Mouse (Mus musculus) T-helper 17 cell (primary cell): ENCODE measurements around the gene Lrrc46.

Experiments used
- in situ Hi-C, 2 experiments: fragments of 300-600 bp; cut with MboI, MseI; formaldehyde crosslinking; loops; 1 replicate in 1 of 2; 2 replicates in 1 of 2; pipeline ENCODE4 v1.15.1; 2025; ENCODE audit warnings: high pct_unique_total_duplicates in 2 of 2

The Lrrc46 gene

GRCm38 (mm10) chr11:97041022-97041899 is at the start of gene Lrrc46, which contains the start of gene Mrpl10:
Gene Lrrc46 (minus strand): TSS chr11:97041407.
Gene Mrpl10 (plus strand): TSS chr11:97041560.
- in situ Hi-C loops, result no loop called here

DNA sequence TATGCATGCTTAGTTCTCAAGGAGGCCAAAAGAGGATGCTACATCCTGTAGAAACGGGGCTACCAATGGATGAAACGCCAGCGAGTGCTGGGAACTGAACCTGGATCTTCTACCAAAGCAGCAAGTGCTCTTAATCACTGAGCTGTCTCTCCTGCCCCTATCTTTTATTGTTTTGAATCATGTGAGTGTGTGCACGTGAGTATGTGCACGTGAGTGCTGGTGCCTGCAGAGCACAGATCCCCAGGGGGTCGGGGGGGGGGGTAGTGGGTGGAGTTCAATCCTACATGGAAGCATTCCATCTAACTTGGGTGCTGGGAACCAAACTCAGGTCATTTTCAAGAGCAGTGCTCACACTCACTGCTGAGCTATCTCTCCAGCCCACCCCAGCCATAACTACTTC is 45.2 kb upstream of the Lrrc46 start:
- in situ Hi-C loops, result no loop called here

- in situ Hi-C loops, result no loop called here
These were observed 43.8 kb upstream of the Lrrc46 start for GRCm38 (mm10) chr11:97084821-97085505.

DNA sequence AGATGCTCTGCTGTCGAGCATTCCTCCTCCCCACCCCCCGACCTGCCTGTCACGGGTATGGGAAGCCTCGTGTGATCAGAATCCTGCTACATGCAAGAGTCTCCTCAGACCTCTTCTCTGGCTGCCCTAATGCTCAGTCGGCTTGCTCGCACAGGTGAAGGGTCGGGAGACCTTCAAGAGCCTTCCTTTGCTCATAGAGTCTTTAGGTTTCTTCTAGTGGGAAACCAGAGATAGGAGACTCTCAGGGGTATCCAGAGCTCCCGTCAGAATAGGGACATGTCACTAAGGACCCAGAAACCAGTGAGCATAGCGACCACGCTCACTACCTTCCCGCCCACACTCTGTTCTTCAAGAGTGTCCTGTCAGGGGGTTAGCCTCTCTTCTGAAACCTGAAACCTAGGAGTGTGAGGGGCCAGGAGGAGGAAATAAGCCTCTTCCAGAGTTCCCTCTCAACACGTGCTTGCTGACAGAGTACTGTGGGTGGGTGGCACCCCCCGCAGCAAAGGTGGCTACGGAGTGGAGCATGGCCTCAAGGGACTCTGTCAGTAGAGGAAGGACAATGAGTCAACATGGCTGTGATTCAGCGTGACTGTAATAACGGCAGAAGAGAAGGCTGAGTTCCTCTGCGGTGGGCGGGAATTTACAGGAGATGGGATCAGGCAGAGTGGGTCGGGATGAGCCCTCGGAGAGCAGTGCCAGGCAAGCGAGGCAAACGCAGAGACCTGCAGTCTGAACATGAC is 42.4 kb upstream of the Lrrc46 start:
- in situ Hi-C loops, result no loop called here

- in situ Hi-C loops, result no loop called here
These were observed 41.8 kb upstream of the Lrrc46 start for GRCm38 (mm10) chr11:97082977-97083376.

DNA sequence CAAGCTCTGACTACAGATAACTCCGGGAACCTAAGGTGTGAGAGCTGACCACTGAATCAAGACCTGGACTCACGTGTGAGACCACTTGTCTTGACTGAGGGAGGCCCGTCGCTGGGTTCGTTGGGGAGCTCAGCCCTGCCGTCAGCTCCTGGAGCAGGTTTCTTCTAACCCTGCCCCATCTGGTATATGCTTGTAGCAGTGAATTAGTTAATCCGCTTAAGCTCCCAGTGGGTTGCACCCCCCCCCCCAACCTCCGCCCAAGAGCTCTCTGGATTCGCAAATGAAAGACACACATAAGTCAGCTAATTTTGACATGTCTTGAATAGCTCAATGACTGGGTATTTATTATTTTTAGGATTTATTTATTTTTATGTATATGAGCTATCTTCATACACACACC is 39.1 kb upstream of the Lrrc46 start:
- in situ Hi-C loops, result no loop called here

DNA sequence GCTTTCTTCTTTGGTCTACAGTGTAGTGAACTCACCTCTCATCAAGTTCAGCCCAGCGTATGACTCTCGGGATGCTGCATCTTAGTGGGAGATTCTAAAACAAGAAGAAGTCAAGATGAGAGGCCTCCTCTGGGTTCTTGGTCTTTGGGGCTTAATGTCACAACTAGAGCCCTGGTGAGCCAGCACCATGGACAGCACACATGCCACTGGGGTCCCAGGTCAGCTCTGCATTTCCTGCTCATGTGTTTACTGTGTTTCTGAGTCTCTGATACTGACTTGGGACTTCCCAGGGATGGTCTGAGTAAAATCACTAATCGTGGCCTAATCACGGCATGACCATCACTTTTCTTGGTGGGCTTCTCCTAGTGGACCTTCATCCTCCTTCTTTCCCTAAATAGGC is 37.5 kb upstream of the Lrrc46 start:
- in situ Hi-C loops, result no loop called here

GRCm38 (mm10) chr11:97074235-97074634 is 33.0 kb upstream of the Lrrc46 start:
- in situ Hi-C loops, result no loop called here

- in situ Hi-C loops, result no loop called here
These were observed 31.3 kb upstream of the Lrrc46 start for GRCm38 (mm10) chr11:97072533-97072932.

DNA sequence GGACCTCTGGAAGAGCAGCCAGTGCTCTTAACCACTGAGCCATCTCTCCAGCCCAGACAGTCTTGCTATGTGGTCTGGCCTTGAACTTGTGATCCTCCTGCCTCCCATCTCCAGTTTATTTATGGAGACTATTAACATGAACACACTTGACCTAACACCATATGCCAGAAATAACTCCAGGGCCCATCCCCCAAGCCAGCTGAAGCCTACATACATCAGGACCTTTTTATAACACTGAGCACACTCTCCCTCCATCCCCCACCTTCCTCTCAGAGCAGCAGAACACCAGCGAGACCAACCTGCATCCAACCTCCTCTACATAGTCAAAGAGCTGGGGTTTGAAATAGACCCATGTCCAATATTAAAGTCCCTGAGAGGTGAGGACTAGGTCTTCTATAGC is 29.9 kb upstream of the Lrrc46 start:
- in situ Hi-C loops, result no loop called here

- in situ Hi-C loops, result no loop called here
These were observed 28.6 kb upstream of the Lrrc46 start for GRCm38 (mm10) chr11:97069770-97070169.

DNA sequence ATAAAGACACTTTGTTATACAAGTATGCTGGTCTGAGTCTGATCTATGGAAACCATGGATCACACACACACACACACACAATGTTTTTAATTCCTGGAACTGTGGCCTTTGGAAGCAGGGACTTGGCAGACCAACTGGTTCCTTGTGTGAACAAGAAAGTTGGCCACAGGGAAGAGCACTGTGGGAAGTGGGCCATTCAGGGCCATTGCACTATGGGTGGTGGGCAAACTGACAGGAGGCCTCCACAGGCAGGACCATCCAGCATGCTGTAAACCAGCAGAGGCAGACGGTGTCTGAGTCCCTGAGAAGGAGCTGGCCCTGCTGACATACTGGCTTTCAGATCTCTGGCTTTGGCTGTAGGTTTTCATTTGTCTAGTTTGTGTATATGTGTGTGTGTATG is 28.1 kb upstream of the Lrrc46 start:
- in situ Hi-C loops, result no loop called here

DNA sequence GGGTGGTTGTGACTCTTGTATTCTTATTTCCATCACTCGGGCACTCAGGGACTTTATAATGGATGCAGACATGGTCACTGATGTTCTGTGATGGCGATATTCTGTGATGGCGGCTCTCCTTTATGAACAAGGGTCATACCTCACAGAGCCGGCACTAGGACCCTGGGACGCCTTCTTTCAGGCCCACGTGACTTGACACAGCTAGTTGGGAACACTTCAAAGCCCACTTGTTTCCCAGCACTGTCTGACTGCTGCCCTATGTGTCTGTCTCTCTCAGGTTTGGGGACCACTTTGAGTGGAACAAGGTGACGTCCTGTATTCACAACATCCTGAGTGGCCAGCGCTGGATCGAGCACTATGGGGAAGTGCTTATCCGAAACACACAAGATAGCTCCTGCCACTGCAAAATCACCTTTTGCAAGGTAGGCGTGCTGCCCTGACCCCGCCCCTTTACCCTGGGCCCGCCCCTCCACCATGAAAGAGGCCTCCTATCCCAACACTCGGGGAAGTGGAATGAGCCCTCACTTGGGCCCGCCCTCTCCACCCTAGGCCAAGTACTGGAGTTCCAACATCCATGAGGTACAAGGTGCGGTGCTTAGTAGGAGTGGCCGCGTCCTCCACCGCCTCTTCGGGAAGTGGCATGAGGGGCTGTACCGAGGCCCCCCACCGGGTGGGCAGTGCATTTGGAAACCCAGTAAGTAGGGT is 25.6 kb upstream of the Lrrc46 start:
- in situ Hi-C loops, result no loop called here

GRCm38 (mm10) chr11:97065538-97066295 is 24.5 kb upstream of the Lrrc46 start:
- in situ Hi-C loops, result no loop called here

DNA sequence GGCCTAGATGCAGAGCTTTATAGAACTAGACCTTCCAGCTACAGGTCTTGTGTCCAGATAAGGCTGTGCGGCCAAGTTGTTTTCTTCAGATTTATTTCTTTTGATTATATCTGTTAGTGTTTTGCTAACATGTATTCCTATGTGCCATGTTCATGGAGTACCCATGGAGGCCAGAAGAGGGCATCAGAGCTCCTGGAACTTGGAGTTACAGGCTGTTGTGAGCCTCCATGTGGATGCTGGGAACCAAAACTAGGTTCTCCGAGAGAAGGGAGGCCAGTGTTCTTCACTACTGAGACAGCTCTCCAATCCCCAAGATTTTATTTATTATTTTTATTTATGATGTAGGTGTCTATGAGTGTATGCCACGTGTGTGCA is 22.7 kb upstream of the Lrrc46 start:
- in situ Hi-C loops, result no loop called here

DNA sequence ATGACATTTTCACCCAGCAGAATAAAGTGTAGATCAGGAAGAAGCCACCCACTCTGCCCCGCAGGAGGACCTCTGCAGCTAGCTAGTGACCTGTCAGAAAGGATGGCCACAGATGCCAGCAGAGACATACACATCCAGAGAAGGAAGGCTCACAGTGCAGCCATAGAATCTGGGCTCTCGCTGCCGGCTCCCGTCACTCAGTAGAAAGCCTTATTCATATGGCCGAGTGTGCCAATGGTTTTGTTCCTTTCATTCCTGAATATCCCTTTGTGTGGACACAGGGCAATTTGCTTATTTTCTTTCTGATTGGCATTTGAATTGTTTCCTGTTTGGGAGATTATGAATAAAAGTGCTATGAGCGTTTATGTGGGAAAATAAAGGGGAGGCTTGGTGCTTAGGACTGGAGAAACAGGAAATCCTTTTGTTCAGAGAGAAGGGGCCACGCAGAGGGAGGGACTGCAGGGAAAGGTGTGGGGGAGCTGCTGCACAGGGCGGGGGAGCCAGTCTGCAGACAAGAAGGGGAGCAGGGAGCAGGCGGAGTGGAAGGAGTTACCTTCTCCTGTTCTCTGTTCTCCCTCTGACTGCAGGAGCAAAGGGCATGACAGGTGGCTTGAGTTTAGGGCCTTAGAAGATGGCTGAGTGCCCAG is 22.2 kb upstream of the Lrrc46 start:
- in situ Hi-C loops, result no loop called here

DNA sequence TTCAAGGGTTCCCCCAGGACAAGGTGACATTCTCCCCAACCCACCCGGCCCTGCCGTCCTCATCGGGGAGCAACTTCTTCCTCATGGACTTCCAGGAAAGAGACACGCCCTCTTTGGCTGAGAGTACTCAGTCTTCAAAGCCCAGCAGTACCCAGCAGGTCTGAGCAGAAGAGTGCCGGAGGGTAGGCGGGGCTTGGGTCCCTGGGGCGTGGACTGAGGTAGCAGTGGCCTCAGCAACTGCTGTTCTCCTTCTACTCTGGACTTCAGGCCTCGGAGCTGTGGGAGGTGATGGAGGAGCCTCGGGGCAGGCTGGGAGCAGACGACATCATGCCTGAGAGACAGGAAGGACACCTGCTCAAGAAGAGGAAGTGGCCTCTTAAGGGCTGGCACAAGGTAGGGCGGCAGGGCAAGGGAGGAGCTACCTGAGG is 11.0 kb upstream of the Lrrc46 start:
- in situ Hi-C loops, result no loop called here

DNA sequence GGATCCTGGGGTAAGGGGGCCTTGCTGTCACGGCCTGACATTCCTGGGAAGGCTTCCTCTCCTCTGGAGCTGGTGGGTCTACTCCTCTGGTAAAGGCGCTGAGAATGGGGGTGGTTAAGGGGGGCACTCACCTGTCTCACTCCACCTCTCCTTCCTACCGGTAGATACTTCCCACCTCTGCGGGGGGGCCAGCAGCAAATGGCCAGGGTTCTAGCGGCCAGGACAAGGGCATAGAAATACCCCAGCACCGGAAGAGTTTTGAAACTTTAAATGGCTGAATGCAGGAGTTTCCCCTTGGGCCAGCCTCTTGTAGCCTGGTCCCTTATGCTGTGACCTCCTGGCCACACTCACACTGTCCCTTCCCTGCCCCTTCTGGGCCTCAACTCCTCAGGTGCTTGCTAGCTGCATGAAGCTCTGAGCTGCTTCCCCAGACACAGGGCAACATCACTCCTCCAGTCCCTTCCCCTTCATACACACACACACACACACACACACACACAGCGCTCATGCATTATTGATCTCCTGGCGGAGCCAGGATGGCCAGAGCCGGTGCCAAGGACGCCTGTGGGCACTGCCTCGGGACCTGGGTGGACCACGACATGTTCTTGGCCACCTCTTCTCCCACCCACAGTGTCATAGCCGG is 9.9 kb upstream of the Lrrc46 start:
- in situ Hi-C loops, result no loop called here

GRCm38 (mm10) chr11:97050216-97050943 is 9.2 kb upstream of the Lrrc46 start, which contains the start of gene Osbpl7:
Gene Osbpl7 (plus strand): TSS chr11:97050628.
- in situ Hi-C loops, result no loop called here
